Mouse (Mus musculus) frontal cortex, postnatal 14 days (tissue): ENCODE measurements around the gene Cep350.
A peak's percentile ranks its signal among the peaks of the same experiment; 100 is the strongest.

Experiments
- DNase-seq, 2 experiments: peaks; one replicate each; pipeline ENCODE4 v3.0.0; 2022; ENCODE audit warnings: low spot score in 2 of 2

Cep350 gene

GRCm38 (mm10) chr1:155973068-155973718, at the start of gene Cep350:
Cep350 (minus strand) TSS chr1:155973255.
- peak; percentile 93 to 96 for DNase-seq

- DNase-seq: no peak
These were observed 47.3 kb upstream of the Cep350 start for GRCm38 (mm10) chr1:156020402-156020801.

- DNase-seq: no peak
These were observed 46.7 kb upstream of the Cep350 start for GRCm38 (mm10) chr1:156019800-156020199.

GRCm38 (mm10) chr1:156009003-156009402, 35.9 kb upstream of the Cep350 start:
- no peak for DNase-seq

- DNase-seq: no peak
These were observed 32.9 kb upstream of the Cep350 start for GRCm38 (mm10) chr1:156005906-156006305.

GRCm38 (mm10) chr1:156003201-156003935, 30.3 kb upstream of the Cep350 start:
- no peak for DNase-seq

GRCm38 (mm10) chr1:156002366-156002765, 29.3 kb upstream of the Cep350 start:
- DNase-seq: no peak

GRCm38 (mm10) chr1:155995612-155996011, 22.6 kb upstream of the Cep350 start:
- DNase-seq: no peak

GRCm38 (mm10) chr1:155994524-155994923, 21.5 kb upstream of the Cep350 start:
- no peak for DNase-seq

GRCm38 (mm10) chr1:155990391-155990790, 17.3 kb upstream of the Cep350 start:
- no peak for DNase-seq

- DNase-seq: no peak
These were observed 16.3 kb upstream of the Cep350 start for GRCm38 (mm10) chr1:155989387-155989786.

GRCm38 (mm10) chr1:155987625-155988024, 14.6 kb upstream of the Cep350 start:
- DNase-seq: no peak

GRCm38 (mm10) chr1:155974931-155975330, 1.9 kb upstream of the Cep350 start:
- DNase-seq: no peak

GRCm38 (mm10) chr1:155973719-155974379, 794 bp upstream of the Cep350 start:
- DNase-seq: peak in 1 of 2 experiments; percentile 10

GRCm38 (mm10) chr1:155972146-155973067, 648 bp downstream of the Cep350 start:
- DNase-seq: no peak

- no peak for DNase-seq
These were observed 23.9 kb downstream of the Cep350 start for GRCm38 (mm10) chr1:155949170-155949569.

- no peak for DNase-seq
These were observed 28.7 kb downstream of the Cep350 start for GRCm38 (mm10) chr1:155944361-155944760.

- no peak for DNase-seq
These were observed 35.6 kb downstream of the Cep350 start for GRCm38 (mm10) chr1:155937416-155937815.

- no peak for DNase-seq
These were observed 38.4 kb downstream of the Cep350 start for GRCm38 (mm10) chr1:155934702-155935101.

GRCm38 (mm10) chr1:155903561-155903960, 69.5 kb downstream of the Cep350 start:
- DNase-seq: no peak

- DNase-seq: no peak
These were observed 71.7 kb downstream of the Cep350 start for GRCm38 (mm10) chr1:155901348-155901747.

- DNase-seq: no peak
These were observed 78.7 kb downstream of the Cep350 start for GRCm38 (mm10) chr1:155894382-155894781.
